In the genomic region with DNA sequence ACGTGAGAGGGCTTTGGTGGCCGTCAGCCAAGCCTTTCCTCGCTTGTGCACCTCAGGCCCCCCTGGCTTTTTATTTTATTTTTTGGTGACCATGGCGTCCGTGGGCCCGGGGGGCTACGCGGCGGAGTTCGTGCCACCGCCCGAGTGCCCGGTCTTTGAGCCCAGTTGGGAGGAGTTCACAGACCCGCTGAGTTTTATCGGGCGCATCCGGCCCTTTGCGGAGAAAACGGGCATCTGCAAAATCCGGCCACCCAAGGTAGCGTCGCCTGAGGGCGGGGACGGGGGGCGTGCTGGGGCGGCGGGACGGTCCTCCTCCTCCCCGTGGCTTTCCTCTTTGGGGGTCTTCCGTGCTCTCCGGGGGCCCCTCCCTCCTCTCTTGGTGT, we compare ENCODE assay signal across 8 mouse cellular contexts. TPM values are rescaled to one million over a fixed set of nuclear protein-coding genes. Genes with fewer than 3 reads are reported as not detected.
DNase-seq lines count a peak whose midpoint lies in the region; ATAC-seq and TF ChIP-seq lines count a peak whose summit lies in the region.

No protein-coding gene starts in this region.

- DNase-seq in heart, postnatal 0 days (ENCODE audit: low spot score), result no peak
- no peak for DNase-seq in heart, adult 8-10 months (ENCODE audit: low spot score)
- DNase-seq in hindbrain, embryonic 14.5 days (ENCODE audit: low spot score), result no peak
- DNase-seq in layer of hippocampus, adult 9-11 months, result no peak
- no peak for DNase-seq in cerebellum, adult 9-10 months

- peaks cover 13% of the 10 kb centered on the region; the same call in 1 of the 2 replicates for H3K4me1 ChIP-seq in heart, postnatal 0 days (ENCODE audit: control insufficient read depth, insufficient read depth)
- peaks cover 9% of the 10 kb centered on the region for H3K4me1 ChIP-seq in bone marrow macrophage, adult 2 months (ENCODE audit: control insufficient read depth, insufficient read depth, low read length)
- H3K4me1 ChIP-seq in hindbrain, embryonic 14.5 days (replicated peaks; ENCODE audit: control insufficient read depth, insufficient read depth, low read length), result peaks cover 19% of the 10 kb centered on the region
- H3K4me1 ChIP-seq in midbrain, embryonic 12.5 days, result peaks cover 16% of the 10 kb centered on the region

- ATAC-seq in heart, postnatal 0 days (ENCODE audit: insufficient read depth, low read depth), result no peak
- peak; percentile 15; the same call in 1 of the 2 replicates for ATAC-seq in hindbrain, embryonic 14.5 days (ENCODE audit: low FRiP score)
- no peak; the same call in 1 of the 2 replicates for ATAC-seq in midbrain, embryonic 12.5 days (ENCODE audit: low FRiP score, low read depth)
- no peak for ATAC-seq in frontal cortex, adult (ENCODE audit: low TSS enrichment)

- TF ChIP-seq POLR2A in bone marrow macrophage, adult 2 months (IDR thresholded peaks at IDR 0.05; ENCODE audit: borderline replicate concordance, low read depth, low read length), result no peak

- H3K9ac ChIP-seq in heart, postnatal 0 days (replicated peaks; ENCODE audit: low read depth, low read length), result peak overlapping the region; percentile 91
- peak overlapping the region; percentile 80 for H3K9ac ChIP-seq in hindbrain, embryonic 14.5 days
- H3K9ac ChIP-seq in midbrain, embryonic 12.5 days (replicated peaks), result peak overlapping the region; percentile 89

- no peak for TF ChIP-seq CTCF in heart, postnatal 0 days (IDR thresholded peaks at IDR 0.05; ENCODE audit: low read depth)
- TF ChIP-seq CTCF in bone marrow macrophage, adult 2 months (IDR thresholded peaks at IDR 0.05; ENCODE audit: low read depth, low read length), result no peak

- H3K27ac ChIP-seq in heart, postnatal 0 days (ENCODE audit: low read depth), result peak overlapping the region; percentile 95
- peak overlapping the region; percentile 93 for H3K27ac ChIP-seq in bone marrow macrophage, adult 2 months (ENCODE audit: insufficient read depth, low read depth, low read length)
- peak overlapping the region; percentile 96 for H3K27ac ChIP-seq in hindbrain, embryonic 14.5 days
- H3K27ac ChIP-seq in midbrain, embryonic 12.5 days (replicated peaks), result peak overlapping the region; percentile 94

- H3K4me3 ChIP-seq in heart, postnatal 0 days (ENCODE audit: low read depth, low read length), result peak overlapping the region; percentile 82
- H3K4me3 ChIP-seq in bone marrow macrophage, adult 2 months (ENCODE audit: insufficient read depth, low read length), result peak overlapping the region; percentile 79
- H3K4me3 ChIP-seq in hindbrain, embryonic 14.5 days (replicated peaks; ENCODE audit: low read length), result peak overlapping the region; percentile 74
- H3K4me3 ChIP-seq in midbrain, embryonic 12.5 days, result peak overlapping the region; percentile 99

- H3K36me3 ChIP-seq in heart, postnatal 0 days (replicated peaks; ENCODE audit: control insufficient read depth, insufficient read depth, low read length), result peaks cover 24% of the 10 kb centered on the region
- H3K36me3 ChIP-seq in hindbrain, embryonic 14.5 days (replicated peaks; ENCODE audit: control insufficient read depth, insufficient read depth), result peaks cover 27% of the 10 kb centered on the region
- peaks cover 26% of the 10 kb centered on the region for H3K36me3 ChIP-seq in midbrain, embryonic 12.5 days

- no peaks in the 10 kb centered on the region for H3K9me3 ChIP-seq in heart, postnatal 0 days (replicated peaks; ENCODE audit: control insufficient read depth, low read length)
- H3K9me3 ChIP-seq in hindbrain, embryonic 14.5 days (ENCODE audit: control insufficient read depth, low read length), result no peaks in the 10 kb centered on the region
- no peaks in the 10 kb centered on the region for H3K9me3 ChIP-seq in midbrain, embryonic 12.5 days

- TF ChIP-seq EP300 in heart, postnatal 0 days (IDR thresholded peaks at IDR 0.05; ENCODE audit: low read depth), result no peak

- H3K27me3 ChIP-seq in heart, postnatal 0 days (ENCODE audit: control insufficient read depth, insufficient read depth, low read length), result no peaks in the 10 kb centered on the region
- H3K27me3 ChIP-seq in hindbrain, embryonic 14.5 days (ENCODE audit: control insufficient read depth, insufficient read depth, low read length), result no peaks in the 10 kb centered on the region
- H3K27me3 ChIP-seq in midbrain, embryonic 12.5 days, result no peaks in the 10 kb centered on the region

- peak overlapping the region; percentile 85 for H3K4me2 ChIP-seq in heart, postnatal 0 days (ENCODE audit: low read depth, low read length)
- H3K4me2 ChIP-seq in hindbrain, embryonic 14.5 days (replicated peaks), result peak overlapping the region; percentile 89
- peak overlapping the region; percentile 90 for H3K4me2 ChIP-seq in midbrain, embryonic 12.5 days (replicated peaks)

- under 1% methylated on average over 31 of the region's 31 CpGs for WGBS in heart, postnatal 0 days
- WGBS in hindbrain, embryonic 14.5 days, result under 1% methylated on average over 31 of the region's 31 CpGs
- under 1% methylated on average over 31 of the region's 31 CpGs for WGBS in midbrain, embryonic 12.5 days

RNA-seq across cellular contexts. Expression of gene Ccdc77, which starts 0.3 kb away (rescaled TPM):
- 4.8 and 10.4 TPM in 2 replicates for total RNA-seq in heart, postnatal 0 days (2014; rRNA removed; ENCODE audit: low replicate concordance)
- polyA plus RNA-seq in heart, postnatal 0 days (2015; fragmentation: Nextera tagmentation; extraction: Ambion mirVana), result 13.4 and 15.0 TPM in 2 replicates
- 1 to 10 TPM; 2.9 to 4.7 (median 4.0) TPM for total RNA-seq in heart, adult 8-10 months (2022)
- polyA plus RNA-seq in bone marrow macrophage, adult 2 months (2012; ENCODE audit: insufficient read depth, insufficient read length, missing spikeins), result 12.9 and 13.1 TPM in 2 replicates
- polyA plus RNA-seq in hindbrain, embryonic 14.5 days (2014; fragmentation: Nextera tagmentation; extraction: Ambion mirVana), result 11.6 and 11.8 TPM in 2 replicates
- 24.6 and 25.2 TPM in 2 replicates for polyA plus RNA-seq in midbrain, embryonic 12.5 days (2016; fragmentation: Nextera tagmentation; extraction: Ambion mirVana)

RNA-seq across cellular contexts. Expression of gene Kdm5a, which starts 0.6 kb away (rescaled TPM):
- total RNA-seq in heart, postnatal 0 days (2014; rRNA removed; ENCODE audit: low replicate concordance), result 16.3 and 34.6 TPM in 2 replicates
- 21.5 and 22.6 TPM in 2 replicates for polyA plus RNA-seq in heart, postnatal 0 days (2015; fragmentation: Nextera tagmentation; extraction: Ambion mirVana)
- total RNA-seq in heart, adult 8-10 months (2022), result 10 to 100 TPM; 24.9 to 31.2 (median 30.9) TPM
- polyA plus RNA-seq in bone marrow macrophage, adult 2 months (2012; ENCODE audit: insufficient read depth, insufficient read length, missing spikeins), result 40.3 and 47.6 TPM in 2 replicates
- 35.4 and 37.0 TPM in 2 replicates for polyA plus RNA-seq in hindbrain, embryonic 14.5 days (2014; fragmentation: Nextera tagmentation; extraction: Ambion mirVana)
- 64.7 and 65.9 TPM in 2 replicates for polyA plus RNA-seq in midbrain, embryonic 12.5 days (2016; fragmentation: Nextera tagmentation; extraction: Ambion mirVana)
